Mouse (Mus musculus): ENCODE data around the gene Ccdc120. TPM values are rescaled to one million over a fixed set of nuclear protein-coding genes. Genes with fewer than 3 reads are reported as not detected.
A peak's percentile ranks its signal among the peaks of the same experiment; 100 is the strongest.
"Not testable (repeated sequence)": the region's sequence is repeated elsewhere in the genome, so short reads cannot be mapped to it uniquely, and the experiment has no call there.

Ccdc120 gene
- total RNA-seq, 2 experiments from 2014 or later = 0.59 to 0.67 TPM

DNA sequence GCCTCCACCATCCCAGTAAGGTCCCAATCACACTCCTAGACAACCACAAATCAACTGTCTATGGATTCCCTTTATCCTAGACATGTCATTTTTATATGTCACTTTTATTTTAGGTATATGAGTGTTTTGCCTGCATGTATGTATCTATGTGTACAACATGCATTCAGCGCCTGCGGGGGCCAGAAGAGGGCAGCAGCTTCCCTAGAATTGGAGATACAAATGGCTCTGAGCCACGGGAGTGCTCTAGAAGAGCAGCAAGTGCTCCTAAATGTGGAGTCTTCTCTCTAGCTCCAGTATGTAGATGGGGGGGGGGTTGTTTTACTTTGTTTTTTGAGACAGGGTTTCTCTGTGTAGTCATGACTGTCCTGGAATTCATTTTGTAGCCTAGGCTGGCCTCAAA, 2.9 kb upstream of the Ccdc120 start:
- DNase-seq = peak in 1 of 2 experiments; percentile 25

DNA sequence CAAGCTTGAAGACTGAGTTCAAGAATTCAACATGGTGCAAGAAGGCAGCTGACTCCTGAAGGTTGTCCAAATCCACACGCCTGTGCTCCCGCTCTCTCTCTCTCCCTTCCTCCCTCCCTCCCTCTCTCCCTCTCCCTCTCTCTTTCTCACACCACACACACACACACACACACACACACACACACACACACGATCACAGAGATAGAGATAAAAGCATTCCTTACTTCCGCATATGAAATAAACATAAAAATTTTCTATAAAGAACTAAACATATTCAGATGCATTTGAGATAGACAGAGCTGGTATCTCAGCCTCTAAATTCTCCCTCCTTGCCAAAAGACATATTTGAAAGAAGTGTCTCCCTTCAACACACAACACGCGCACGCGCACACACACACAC, 5.3 kb downstream of the Ccdc120 start:
- no peak for DNase-seq

DNA sequence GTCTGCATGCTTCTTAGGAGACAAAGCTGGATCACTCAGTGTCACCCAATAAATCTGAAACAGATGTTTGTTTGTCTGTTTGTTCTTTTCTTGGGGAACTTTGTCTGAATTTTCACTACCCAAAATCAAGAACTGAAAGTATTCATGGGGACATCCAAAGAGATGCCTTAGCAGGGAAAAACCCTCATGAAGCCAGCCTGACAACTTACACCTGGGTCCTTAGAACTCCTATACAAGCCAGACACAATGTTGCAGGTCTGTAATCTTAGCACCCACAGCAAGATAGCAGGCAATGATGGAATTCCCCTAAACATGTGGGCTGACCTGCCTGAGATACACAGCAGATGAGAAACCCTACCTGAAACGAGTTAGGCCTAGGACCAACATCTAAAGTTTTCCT, 5.8 kb downstream of the Ccdc120 start:
- no peak for DNase-seq

DNA sequence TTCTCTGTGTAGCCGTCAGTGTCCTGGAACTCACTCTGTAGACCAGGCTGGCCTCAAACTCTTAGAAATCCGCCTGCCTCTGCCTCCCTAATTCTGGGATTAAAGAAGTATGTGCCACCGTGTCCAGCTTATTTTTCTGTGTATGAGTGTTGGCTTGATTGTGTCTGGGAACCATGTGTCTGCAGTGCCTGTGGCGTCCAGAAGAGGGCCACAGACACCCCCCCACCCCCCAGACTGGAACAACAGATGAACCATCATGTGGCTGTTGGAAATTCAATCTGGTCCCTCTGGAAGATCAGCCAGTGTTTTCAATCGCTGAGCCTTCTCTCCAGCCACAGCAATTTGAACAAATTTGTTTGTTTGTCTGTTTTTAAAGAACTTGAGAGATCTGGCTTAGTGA, 7.2 kb downstream of the Ccdc120 start:
- no peak for DNase-seq

DNA sequence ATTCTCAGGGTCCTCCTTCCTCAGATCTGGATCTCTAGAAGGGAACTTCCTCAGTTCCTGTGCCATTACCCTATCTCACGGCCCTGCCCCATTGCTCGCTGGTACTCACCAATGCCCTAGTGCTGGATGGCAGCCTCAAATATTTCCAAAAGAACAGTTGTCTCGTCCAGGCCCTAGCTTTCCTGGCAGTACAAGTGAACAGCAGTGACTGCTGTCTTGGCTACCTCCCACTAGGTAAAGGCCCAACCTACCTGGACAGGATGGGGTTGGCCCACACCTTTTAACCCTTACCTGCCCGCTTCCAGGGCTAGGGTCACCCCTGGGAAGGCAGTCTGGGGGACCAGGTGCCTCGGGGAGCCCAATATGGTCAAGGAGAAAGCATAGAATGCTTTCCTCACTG, 9.6 kb downstream of the Ccdc120 start:
- DNase-seq = no peak

DNA sequence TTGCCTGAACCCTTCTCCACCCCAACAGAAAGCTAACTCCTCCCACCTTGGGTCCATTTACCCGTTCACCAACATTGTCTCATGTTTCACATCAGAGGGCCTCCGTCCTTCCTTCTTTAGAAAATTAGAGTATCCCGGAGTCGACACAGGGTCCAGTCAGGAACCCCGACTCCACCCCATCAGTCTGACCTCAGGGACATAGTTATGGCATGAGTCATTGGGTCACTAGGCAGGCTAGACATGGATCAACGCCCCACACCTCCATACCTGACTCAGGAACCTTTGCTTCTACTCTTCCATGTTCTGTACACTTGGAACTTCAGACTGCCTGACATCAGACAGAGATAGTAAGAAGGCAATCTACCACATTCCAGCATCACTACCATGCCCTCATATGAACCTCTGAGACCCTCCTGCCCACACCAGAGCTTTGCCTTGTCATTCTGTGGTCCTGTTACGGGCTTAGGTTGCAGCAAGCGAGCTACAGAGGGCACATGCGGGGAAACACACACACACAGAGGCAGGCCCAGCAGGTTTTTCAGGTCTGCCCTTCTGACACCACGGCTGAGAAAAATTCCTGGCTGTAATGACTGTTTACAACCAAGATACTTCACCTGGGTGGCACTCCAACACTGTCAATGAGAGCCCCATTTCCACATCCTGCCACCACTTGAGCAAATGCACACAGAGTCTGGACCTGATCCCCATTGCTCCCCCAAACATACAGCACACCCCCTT, 10.5 kb downstream of the Ccdc120 start:
- DNase-seq = no peak

DNA sequence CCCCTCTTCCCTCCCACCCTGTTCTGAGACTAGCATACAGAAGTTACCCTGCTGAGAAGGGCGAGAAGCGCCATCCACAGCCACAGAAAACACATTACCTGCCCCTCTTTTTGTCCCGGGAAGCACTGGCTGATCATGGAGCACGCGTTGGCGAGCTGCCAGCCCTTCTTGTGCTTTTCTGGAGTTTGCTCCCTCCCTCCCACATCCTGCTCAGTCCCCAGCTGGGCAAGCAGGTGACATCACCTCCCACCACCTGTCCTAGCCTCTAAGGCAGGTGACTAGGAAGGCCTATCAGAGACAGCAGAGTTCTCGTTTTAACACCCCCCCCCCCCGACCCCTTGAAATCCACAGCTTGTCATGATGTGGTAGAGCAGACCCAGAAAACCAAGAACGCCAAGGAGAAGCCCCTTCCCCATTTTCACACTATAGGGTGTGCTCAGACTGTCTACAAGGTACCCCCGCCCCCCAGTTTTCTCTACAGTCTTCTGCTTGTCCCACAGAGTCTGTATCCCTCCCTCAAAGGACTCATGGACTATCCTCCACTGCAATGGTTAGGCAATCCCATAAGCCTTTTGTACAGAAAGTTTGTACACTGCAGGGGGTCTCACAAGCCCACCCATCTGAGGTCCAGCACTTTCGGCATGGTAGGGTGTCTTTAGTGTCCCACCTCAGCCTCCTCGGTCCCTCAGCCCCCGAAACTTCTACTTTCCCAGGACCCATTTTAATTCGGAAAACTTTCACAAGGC, 11.2 kb downstream of the Ccdc120 start:
- DNase-seq = no peak

DNA sequence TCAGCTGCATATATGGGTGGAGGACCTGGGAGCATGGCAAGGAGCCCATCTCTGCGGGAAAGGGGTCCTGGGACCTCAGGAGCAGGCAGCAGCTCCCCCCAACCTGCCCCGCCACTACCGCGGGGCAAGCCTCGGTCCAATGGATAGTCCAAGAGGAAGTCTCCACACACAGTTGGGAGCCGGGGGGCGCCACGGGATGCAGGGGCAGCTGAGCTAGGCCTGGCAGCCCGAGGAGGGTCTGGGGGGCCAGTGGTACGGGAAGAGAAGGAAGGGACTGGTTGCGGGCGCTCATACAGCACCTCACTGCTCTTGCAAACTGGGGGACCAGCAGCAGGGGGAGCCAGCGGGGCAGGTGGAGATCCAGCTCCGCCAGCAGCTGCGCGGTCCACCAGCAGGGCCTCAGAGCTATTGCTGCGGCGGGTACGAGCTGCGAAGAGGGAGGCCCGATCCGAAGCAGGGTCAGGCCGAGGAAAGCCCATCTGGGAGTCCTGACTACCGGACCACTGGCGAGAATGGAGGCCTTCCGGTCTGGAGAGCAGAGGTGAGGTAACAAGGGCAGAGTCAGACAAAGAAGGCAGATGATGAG, 17.0 kb downstream of the Ccdc120 start:
- peak; percentile 58 to 79 for DNase-seq

DNA sequence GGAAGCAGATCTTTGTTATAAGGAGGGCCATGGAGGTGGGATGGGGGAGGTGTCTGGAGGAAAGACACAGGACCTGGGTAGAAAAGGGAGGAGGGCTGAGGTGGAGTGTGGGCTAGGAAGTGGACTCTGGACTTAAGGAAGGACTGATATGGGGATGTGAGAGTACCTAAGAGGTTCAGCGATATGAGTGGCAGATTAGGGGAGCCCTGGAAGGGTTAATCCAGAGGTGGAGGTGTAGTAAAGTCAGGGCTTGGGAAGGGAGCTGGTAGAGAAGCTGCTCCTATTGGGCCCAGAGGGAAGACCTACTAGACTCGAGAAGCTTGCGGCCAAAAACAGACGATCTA, 21.8 kb downstream of the Ccdc120 start:
- no peak for DNase-seq

DNA sequence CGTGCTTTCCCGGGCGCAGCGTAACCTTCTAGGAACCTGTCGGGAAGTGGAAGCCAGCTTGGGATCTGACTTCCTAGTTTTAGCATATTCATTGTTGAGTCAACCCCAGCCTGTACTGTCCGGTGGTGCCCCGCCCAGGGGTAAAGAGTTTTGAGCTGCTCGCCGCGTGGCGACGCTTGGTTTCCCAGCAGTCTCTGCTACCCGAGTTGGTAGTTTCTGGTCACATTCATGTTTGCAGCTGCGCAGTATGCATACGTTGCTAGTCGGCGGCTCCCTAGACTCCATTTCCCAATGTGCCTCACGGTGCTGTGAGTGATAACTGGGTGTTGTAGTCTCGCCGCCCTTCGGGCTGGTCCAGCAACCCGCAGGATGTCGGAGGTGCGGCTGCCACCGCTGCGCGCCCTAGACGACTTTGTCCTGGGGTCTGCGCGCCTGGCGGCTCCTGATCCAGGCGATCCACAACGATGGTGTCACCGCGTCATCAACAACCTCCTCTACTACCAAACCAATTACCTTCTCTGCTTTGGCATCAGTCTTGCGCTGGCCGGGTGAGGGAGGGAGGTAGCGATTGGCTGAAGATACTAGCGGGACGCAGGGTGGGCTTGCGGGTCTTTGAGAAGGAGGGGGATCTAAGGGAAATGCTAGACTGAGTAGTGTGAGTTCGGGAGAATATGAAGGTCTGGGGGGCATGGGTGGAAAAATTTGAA, 22.3 kb downstream of the Ccdc120 start, which contains the start of gene Praf2:
Praf2 (plus strand) TSS at position 225 of the 707 bp plus-strand sequence.
- DNase-seq = peak; percentile 78 to 93

DNA sequence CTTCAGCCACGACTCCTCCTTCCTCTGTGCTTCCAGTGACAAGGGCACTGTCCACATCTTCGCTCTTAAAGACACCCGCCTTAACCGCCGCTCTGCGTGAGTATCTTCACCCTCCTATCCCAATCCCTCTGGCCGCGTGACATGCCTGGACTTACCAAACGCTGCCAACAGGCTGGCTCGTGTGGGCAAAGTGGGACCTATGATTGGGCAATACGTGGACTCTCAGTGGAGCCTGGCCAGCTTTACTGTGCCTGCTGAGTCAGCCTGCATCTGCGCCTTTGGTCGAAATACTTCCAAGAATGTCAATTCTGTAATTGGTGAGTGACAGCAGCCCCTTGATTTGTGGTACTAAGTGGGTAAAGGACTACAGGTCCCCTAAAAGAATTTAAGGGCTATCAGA, 23.5 kb downstream of the Ccdc120 start:
- no peak for DNase-seq

DNA sequence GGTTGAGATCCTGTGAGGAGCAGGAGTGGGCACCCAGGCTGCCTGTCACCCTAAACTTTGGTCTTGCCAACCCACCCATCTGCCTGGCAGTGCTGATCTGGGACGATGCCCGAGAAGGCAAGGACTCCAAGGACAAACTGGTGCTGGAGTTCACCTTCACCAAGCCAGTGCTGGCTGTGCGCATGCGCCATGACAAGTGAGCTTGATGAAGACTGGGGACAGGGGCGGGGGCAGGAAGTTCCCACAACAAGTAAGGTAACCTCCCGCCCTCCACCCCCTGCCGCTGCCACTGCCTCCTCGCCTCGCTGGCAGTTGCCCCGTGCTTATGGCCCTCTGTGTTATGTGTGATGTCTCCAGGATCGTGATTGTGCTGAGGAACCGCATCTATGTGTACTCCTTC, 24.9 kb downstream of the Ccdc120 start:
- no peak for DNase-seq

DNA sequence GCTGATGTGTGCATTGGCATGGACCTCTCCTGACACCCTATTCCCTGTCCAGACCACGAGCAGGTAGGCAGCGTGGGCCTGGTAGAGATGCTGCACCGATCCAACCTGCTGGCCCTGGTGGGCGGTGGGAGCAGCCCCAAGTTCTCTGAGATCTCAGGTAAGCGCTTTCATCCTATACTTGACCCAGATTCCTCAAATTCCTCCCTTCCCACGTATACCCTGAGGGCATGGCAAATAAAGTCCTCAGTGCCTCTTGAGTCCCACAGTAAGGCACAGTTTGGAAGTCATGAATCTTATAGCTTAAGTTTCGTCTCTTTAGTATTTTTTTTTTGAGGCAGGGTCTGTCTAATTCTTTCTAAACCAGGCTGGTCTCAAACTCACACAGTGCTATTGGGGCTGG, 26.6 kb downstream of the Ccdc120 start:
- DNase-seq = no peak

DNA sequence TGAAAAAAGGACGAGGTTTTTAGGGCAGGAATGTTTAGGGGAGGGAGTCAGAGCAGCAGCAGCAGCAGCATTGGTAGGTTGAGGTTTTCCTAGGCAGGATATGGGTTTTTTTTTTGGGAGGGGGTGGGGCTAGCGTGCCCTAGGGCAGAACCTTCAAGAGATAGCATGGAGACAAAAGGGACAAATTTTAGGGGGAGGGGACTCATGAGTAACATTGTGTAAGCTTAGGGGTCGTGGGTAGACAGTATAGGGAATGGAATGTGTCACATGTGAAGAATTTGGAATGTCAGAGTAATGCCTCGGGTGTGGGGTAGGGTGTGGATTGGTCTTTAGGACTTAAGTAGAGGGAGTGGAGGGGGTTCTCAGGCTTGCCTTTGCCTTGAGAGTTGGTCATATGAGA, 28.0 kb downstream of the Ccdc120 start:
- no peak for DNase-seq

DNA sequence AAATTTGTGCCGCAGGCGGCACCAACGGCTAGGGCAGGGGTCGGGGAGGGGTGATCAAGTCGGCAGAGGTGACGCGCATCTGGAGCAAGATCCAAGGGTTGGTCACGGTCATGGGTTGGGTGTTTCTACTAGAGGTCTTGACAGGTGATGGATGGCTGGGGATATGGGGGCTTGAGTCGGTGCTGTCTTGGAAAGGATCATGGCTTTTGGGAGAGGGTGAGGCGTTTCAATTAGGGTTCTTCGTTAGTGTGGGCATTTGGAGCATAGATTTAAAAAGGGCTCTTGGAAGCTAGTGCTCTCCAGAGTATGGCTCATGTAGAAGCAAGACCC, 28.5 kb downstream of the Ccdc120 start:
- DNase-seq = no peak

DNA sequence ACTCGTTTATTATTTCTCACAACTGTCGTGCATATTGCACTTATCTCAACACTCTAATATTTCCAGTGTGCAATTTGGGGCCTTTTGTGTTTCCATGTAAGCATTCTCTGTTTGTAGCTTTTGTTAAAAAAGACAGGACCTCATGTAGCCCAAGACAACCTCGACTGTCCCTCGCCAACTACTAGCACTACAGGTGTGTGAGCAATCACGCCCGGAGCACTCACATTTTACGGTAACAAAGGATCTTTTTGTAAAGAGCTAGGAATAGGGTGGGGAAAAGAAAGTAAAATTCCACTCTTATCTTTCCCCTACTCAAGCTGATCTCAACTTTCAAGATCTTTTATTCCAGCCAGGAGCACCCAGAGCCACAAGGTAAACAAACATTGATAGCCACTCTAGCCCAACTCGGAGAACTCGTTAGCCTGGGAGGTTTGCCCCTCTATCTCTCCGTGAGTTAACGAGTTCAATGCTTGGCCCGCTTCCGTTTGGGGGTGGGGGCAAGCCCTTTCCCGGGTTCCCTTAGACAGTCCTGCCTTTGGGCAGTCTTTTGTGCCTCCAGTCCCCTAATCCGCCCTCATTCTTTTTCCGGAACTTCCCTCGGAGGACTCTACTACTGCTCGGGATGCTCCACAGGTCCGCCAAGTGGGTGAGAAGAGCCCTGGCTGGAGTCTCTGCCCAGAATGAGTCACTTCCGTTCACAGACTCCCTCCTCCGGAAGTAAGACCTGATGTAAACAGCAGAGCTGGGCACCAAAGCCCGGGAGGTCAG, 29.0 kb downstream of the Ccdc120 start, which contains the start of gene Gm45208:
Gm45208 (plus strand) TSS at position 732 of the 768 bp plus-strand sequence.
- DNase-seq = peak; percentile 84 to 86

DNA sequence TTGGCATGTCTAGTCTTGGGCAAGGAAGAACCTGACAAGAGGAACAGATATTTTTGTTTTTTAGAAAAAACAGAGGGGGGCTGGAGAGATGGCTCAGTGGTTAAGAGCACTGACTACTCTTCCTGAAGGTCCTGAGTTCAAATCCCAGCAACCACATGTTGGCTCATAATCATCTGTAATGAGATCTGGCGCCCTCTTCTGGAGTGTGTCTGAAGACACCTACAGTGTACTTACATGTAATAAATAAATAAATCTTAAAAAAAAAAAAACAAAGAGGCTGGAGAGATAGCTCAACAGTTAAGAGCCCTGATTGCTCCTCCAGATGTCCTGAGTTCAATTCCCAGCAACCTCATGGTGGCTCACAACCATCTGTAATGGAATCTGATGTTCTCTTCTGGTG, 34.6 kb downstream of the Ccdc120 start:
- DNase-seq = not testable (repeated sequence)

DNA sequence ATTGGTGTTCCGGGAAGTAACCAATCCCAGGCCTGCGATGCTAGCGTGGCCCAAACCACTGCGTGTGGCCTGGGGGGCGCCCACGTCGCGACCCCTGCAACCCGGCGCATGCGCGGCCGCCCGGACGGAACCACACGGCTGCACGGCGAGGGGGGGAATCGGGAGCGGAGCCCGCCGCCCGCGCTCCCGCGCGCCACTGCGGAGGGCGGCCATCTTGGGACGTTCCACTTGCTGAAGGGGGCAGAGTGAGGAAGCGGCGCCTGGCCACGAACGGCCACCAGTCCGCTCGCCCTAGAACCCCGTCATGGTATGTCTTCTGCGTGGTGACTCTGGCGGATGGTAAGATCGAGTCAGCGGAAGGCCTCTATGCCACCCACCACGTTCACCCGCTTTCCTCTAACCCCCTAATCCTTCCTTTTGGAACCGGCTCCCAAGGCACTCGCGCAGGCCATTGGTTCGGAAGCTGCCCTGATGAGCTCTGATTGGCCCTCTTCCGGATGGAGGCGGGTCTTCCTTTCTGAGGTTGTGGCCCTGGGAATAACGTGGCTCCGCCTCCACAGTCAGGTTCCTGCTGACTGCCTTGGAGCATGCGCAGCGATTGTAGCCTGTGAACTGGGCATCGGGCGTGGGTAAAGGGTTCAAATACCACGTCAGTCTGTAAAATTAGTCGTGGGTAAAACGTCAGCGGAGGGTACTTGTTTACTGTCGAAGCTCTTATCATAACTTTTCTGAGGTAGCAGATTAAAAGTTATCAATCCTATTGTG, 36.4 kb downstream of the Ccdc120 start, which contains the start of gene Wdr45:
Wdr45 (plus strand) TSS at position 199 of the 765 bp plus-strand sequence.
- peak; percentile 94 to 97 for DNase-seq

DNA sequence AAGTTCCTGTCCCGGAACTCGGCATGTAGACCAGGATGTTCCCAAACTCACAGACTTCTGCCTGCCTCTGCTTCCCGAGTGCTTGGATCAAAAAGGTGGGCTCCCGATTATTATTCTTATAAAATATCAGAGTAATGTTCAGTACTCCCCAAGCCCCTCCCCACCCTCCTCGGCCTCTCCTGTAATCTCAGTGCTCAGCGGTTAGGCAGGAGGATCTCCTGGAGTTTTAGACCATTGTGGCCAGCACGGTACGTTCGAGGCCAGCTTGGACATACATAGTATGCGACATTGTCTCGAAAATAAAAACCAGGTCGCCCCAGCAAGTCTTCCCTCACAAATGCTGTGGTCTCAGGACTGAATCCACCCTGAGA, 37.0 kb downstream of the Ccdc120 start:
- DNase-seq = not testable (repeated sequence)

DNA sequence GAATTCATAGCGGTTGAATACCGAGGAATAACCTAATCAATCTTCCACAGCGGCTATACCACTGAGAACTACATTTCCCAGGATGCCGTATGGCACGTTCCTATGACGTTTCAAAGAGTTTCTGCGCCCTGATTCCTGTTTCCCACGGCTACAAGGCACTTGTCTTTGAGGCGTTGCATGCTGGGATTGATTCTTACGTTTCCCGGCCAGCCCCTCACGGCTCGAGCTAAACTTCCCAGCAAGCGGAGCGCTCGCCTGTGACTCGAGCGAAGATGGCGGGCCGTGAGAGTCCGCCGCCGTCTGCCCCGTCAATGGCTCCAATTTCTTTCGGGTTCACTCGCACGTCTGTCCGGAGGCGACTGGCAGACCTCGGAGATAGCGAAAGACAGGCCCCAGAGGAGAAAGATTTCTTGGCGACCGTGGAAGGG, 53.7 kb downstream of the Ccdc120 start, which contains the start of gene Gpkow:
Gpkow (plus strand) TSS at position 178 of the 428 bp plus-strand sequence.
- peak; percentile 87 to 93 for DNase-seq

DNA sequence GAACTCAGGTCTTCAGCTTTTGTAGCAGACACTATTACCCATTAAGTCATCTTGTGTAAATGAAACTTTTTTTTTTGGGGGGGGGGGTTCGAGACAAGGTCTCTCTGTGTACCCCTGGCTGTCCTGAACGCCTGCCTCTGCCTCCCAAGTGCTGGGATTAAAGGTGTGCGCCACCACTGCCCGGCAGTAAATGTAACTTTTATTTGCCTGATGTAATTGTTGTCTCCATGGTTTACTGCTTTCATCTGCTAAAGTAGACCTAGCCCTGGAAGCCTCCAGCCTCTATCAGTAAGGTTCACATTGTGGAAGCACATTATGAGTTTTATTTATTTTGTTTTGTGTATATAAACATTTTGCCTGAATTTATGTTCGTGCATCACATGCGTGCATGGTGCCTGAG, 54.2 kb downstream of the Ccdc120 start:
- DNase-seq = no peak

All from heart, adult 18-20 months (tissue).